Mouse (Mus musculus): ENCODE data around the gene 4930438A08Rik. TPM values are rescaled to one million over a fixed set of nuclear protein-coding genes. Genes with fewer than 3 reads are reported as not detected.
A peak's percentile ranks its signal among the peaks of the same experiment; 100 is the strongest.
"Not testable (repeated sequence)": the region's sequence is repeated elsewhere in the genome, so short reads cannot be mapped to it uniquely, and the experiment has no call there.

The 4930438A08Rik gene
- polyA plus RNA-seq, 1 experiment, result 0.67 TPM

GRCm38 (mm10) chr11:58297396-58297795 lies 22.8 kb downstream of the 4930438A08Rik start:
- H3K27me3 ChIP-seq (ENCODE audit: control insufficient read depth, insufficient read depth, insufficient read length), result no peaks in the 10 kb centered on the region
- TF ChIP-seq USF1 (IDR thresholded peaks at IDR 0.05; ENCODE audit: low read depth) (no peak), TCF12 (IDR thresholded peaks at IDR 0.05; ENCODE audit: insufficient read depth, poor library complexity, severe bottlenecking) (no peak), E2F4 (IDR thresholded peaks at IDR 0.05; ENCODE audit: insufficient read depth) (no peak), POLR2AphosphoS2 (IDR thresholded peaks at IDR 0.05; ENCODE audit: insufficient read length, low read depth) (no peak), POLR2A (IDR thresholded peaks at IDR 0.05; ENCODE audit: insufficient read length, low read depth) (no peak), CEBPB (IDR thresholded peaks at IDR 0.05; ENCODE audit: insufficient read depth, poor library complexity, severe bottlenecking) (no peak), SRF (IDR thresholded peaks at IDR 0.05; ENCODE audit: control insufficient read depth, insufficient read length, low read depth) (no peak), TCF3 (IDR thresholded peaks at IDR 0.05; ENCODE audit: insufficient read length, low read depth) (no peak), MAX (IDR thresholded peaks at IDR 0.05; ENCODE audit: low read depth) (no peak)

GRCm38 (mm10) chr11:58301057-58301456 lies 26.5 kb downstream of the 4930438A08Rik start:
- Histone ChIP-seq H3K4me3 (peak overlapping the region; percentile 37), H3ac (ENCODE audit: control insufficient read depth, insufficient read length) (no peak overlapping the region), H3K27me3 (ENCODE audit: control insufficient read depth, insufficient read depth, insufficient read length) (no peaks in the 10 kb centered on the region), H3K79me2 (ENCODE audit: control insufficient read depth, insufficient read depth) (no peaks in the 10 kb centered on the region), H3K4me2 (ENCODE audit: low read depth) (peak overlapping the region; percentile 98), H3K36me3 (ENCODE audit: control insufficient read depth, insufficient read depth) (no peaks in the 10 kb centered on the region)
- TF ChIP-seq TCF12 (IDR thresholded peaks at IDR 0.05; ENCODE audit: insufficient read depth, poor library complexity, severe bottlenecking) (no peak), SRF (IDR thresholded peaks at IDR 0.05; ENCODE audit: control insufficient read depth, insufficient read length, low read depth) (no peak), MYOD1 (IDR thresholded peaks at IDR 0.05; ENCODE audit: control insufficient read depth in 1 of 3, insufficient read length in 2 of 3, low read depth in 2 of 3) (no peak), USF1 (IDR thresholded peaks at IDR 0.05; ENCODE audit: low read depth) (no peak), POLR2AphosphoS2 (IDR thresholded peaks at IDR 0.05; ENCODE audit: insufficient read length, low read depth) (no peak), REST (IDR thresholded peaks at IDR 0.05; ENCODE audit: insufficient read depth, insufficient read length) (no peak), MYOG (IDR thresholded peaks at IDR 0.05; ENCODE audit: control insufficient read depth in 1 of 3, insufficient read depth in 1 of 3, insufficient read length in 2 of 3, low read depth in 2 of 3) (no peak), MAX (IDR thresholded peaks at IDR 0.05; ENCODE audit: low read depth) (no peak), POLR2A (IDR thresholded peaks at IDR 0.05; ENCODE audit: insufficient read length, low read depth) (no peak), CEBPB (IDR thresholded peaks at IDR 0.05; ENCODE audit: insufficient read depth, poor library complexity, severe bottlenecking) (no peak), TCF3 (IDR thresholded peaks at IDR 0.05; ENCODE audit: insufficient read length, low read depth) (no peak), E2F4 (IDR thresholded peaks at IDR 0.05; ENCODE audit: insufficient read depth) (no peak)

More at GRCm38 (mm10) chr11:58297396-58297795, 22.8 kb downstream of the 4930438A08Rik start:
- Histone ChIP-seq H3K4me3 (no peak overlapping the region), H3ac (ENCODE audit: control insufficient read depth, insufficient read length) (no peak overlapping the region), H3K4me2 (ENCODE audit: low read depth) (no peak overlapping the region), H3K36me3 (ENCODE audit: control insufficient read depth, insufficient read depth) (no peaks in the 10 kb centered on the region), H3K79me2 (ENCODE audit: control insufficient read depth, insufficient read depth) (no peaks in the 10 kb centered on the region)

GRCm38 (mm10) chr11:58301837-58302754 lies 27.5 kb downstream of the 4930438A08Rik start:
- Histone ChIP-seq H3K79me2 (ENCODE audit: control insufficient read depth, insufficient read depth) (no peaks in the 10 kb centered on the region), H3ac (ENCODE audit: control insufficient read depth, insufficient read length) (no peak overlapping the region), H3K4me3 (peak overlapping the region; percentile 37), H3K4me2 (ENCODE audit: low read depth) (peak overlapping the region; percentile 98), H3K36me3 (ENCODE audit: control insufficient read depth, insufficient read depth) (no peaks in the 10 kb centered on the region), H3K27me3 (ENCODE audit: control insufficient read depth, insufficient read depth, insufficient read length) (no peaks in the 10 kb centered on the region)
- TF ChIP-seq POLR2AphosphoS2 (IDR thresholded peaks at IDR 0.05; ENCODE audit: insufficient read length, low read depth) (no peak), SRF (IDR thresholded peaks at IDR 0.05; ENCODE audit: control insufficient read depth, insufficient read length, low read depth) (no peak), E2F4 (IDR thresholded peaks at IDR 0.05; ENCODE audit: insufficient read depth) (no peak), POLR2A (IDR thresholded peaks at IDR 0.05; ENCODE audit: insufficient read length, low read depth) (peak; percentile 13)

GRCm38 (mm10) chr11:58302774-58303445 lies 28.3 kb downstream of the 4930438A08Rik start:
- Histone ChIP-seq H3K4me3 (peak overlapping the region; percentile 37), H3K36me3 (ENCODE audit: control insufficient read depth, insufficient read depth) (no peaks in the 10 kb centered on the region), H3K27me3 (ENCODE audit: control insufficient read depth, insufficient read depth, insufficient read length) (no peaks in the 10 kb centered on the region), H3K4me2 (ENCODE audit: low read depth) (peak overlapping the region; percentile 87), H3ac (ENCODE audit: control insufficient read depth, insufficient read length) (no peak overlapping the region), H3K79me2 (ENCODE audit: control insufficient read depth, insufficient read depth) (no peaks in the 10 kb centered on the region)
- TF ChIP-seq MYOD1 (IDR thresholded peaks at IDR 0.05; ENCODE audit: control insufficient read depth in 1 of 3, insufficient read length in 2 of 3, low read depth in 2 of 3), result no peak
- no peak for TF ChIP-seq REST (IDR thresholded peaks at IDR 0.05; ENCODE audit: insufficient read depth, insufficient read length)
- peak; percentile 2 for TF ChIP-seq POLR2A (IDR thresholded peaks at IDR 0.05; ENCODE audit: insufficient read length, low read depth)

GRCm38 (mm10) chr11:58303594-58303993 lies 29.0 kb downstream of the 4930438A08Rik start:
- H3ac ChIP-seq (ENCODE audit: control insufficient read depth, insufficient read length), result no peak overlapping the region
- H3K36me3 ChIP-seq (ENCODE audit: control insufficient read depth, insufficient read depth), result no peaks in the 10 kb centered on the region
- H3K4me3 ChIP-seq, result peak overlapping the region; percentile 37
- no peaks in the 10 kb centered on the region for H3K27me3 ChIP-seq (ENCODE audit: control insufficient read depth, insufficient read depth, insufficient read length)
- peak overlapping the region; percentile 87 for H3K4me2 ChIP-seq (ENCODE audit: low read depth)
- no peaks in the 10 kb centered on the region for H3K79me2 ChIP-seq (ENCODE audit: control insufficient read depth, insufficient read depth)
- TF ChIP-seq POLR2A (IDR thresholded peaks at IDR 0.05; ENCODE audit: insufficient read length, low read depth), result no peak
- no peak for TF ChIP-seq REST (IDR thresholded peaks at IDR 0.05; ENCODE audit: insufficient read depth, insufficient read length)
- TF ChIP-seq SRF (IDR thresholded peaks at IDR 0.05; ENCODE audit: control insufficient read depth, insufficient read length, low read depth), result no peak
- no peak for TF ChIP-seq MYOD1 (IDR thresholded peaks at IDR 0.05; ENCODE audit: control insufficient read depth in 1 of 3, insufficient read length in 2 of 3, low read depth in 2 of 3)
- no peak for TF ChIP-seq POLR2AphosphoS2 (IDR thresholded peaks at IDR 0.05; ENCODE audit: insufficient read length, low read depth)
- TF ChIP-seq MYOG (IDR thresholded peaks at IDR 0.05; ENCODE audit: control insufficient read depth in 1 of 3, insufficient read depth in 1 of 3, insufficient read length in 2 of 3, low read depth in 2 of 3), result no peak
- TF ChIP-seq TCF3 (IDR thresholded peaks at IDR 0.05; ENCODE audit: insufficient read length, low read depth), result no peak
- TF ChIP-seq TCF12 (IDR thresholded peaks at IDR 0.05; ENCODE audit: insufficient read depth, poor library complexity, severe bottlenecking), result no peak
- no peak for TF ChIP-seq E2F4 (IDR thresholded peaks at IDR 0.05; ENCODE audit: insufficient read depth)
- TF ChIP-seq MAX (IDR thresholded peaks at IDR 0.05; ENCODE audit: low read depth), result no peak
- no peak for TF ChIP-seq CEBPB (IDR thresholded peaks at IDR 0.05; ENCODE audit: insufficient read depth, poor library complexity, severe bottlenecking)
- no peak for TF ChIP-seq USF1 (IDR thresholded peaks at IDR 0.05; ENCODE audit: low read depth)

GRCm38 (mm10) chr11:58305299-58305698 lies 30.7 kb downstream of the 4930438A08Rik start:
- H3K4me2 ChIP-seq (ENCODE audit: low read depth); H3K79me2 ChIP-seq (ENCODE audit: control insufficient read depth, insufficient read depth); H3K4me3 ChIP-seq; H3K36me3 ChIP-seq (ENCODE audit: control insufficient read depth, insufficient read depth); H3ac ChIP-seq (ENCODE audit: control insufficient read depth, insufficient read length); H3K27me3 ChIP-seq (ENCODE audit: control insufficient read depth, insufficient read depth, insufficient read length): not testable (repeated sequence)

Data from myocyte (in vitro differentiated cells).